Mouse (Mus musculus) CH12.LX (cell line): ENCODE results near the gene Nod2. TPM values are rescaled to one million over a fixed set of nuclear protein-coding genes. Genes with fewer than 3 reads are reported as not detected.

ENCODE experiments used
- DNase-seq: peaks from one replicate; pipeline ENCODE4 v3.0.0-alpha.2; 2013; ENCODE audit errors: extremely low read depth
- H3K27ac ChIP-seq: 2 replicates; pipeline ENCODE4 v1.5.1; 2012; ENCODE audit warnings: low read depth, mild to moderate bottlenecking, control low read depth, moderate library complexity; ENCODE audit not compliant: insufficient read depth
- H3K27me3 ChIP-seq: replicated peaks from 2 replicates; pipeline ENCODE3; 2012; ENCODE audit warnings: inconsistent platforms
- H3K36me3 ChIP-seq, 2 experiments: replicated peaks in 1 of 2; 2 replicates each; pipeline versions ENCODE3 to v1.6.1; 2012; ENCODE audit warnings: inconsistent platforms in 1 of 2, low read length in 1 of 2, mild to moderate bottlenecking in 1 of 2, mixed read lengths in 1 of 2, moderate library complexity in 1 of 2; ENCODE audit not compliant: control insufficient read depth in 1 of 2, insufficient read depth in 1 of 2
- H3K4me1 ChIP-seq, 2 experiments: 2 replicates each; pipeline ENCODE4 v1.6.1; 2012; ENCODE audit warnings: inconsistent platforms in 1 of 2, moderate library complexity in 1 of 2; ENCODE audit not compliant: insufficient read depth in 2 of 2, control insufficient read depth in 1 of 2
- H3K4me2 ChIP-seq: 2 replicates; pipeline ENCODE4 v1.6.1; 2012; ENCODE audit warnings: low read depth, mild to moderate bottlenecking, control low read depth; ENCODE audit not compliant: poor library complexity, insufficient read depth, severe bottlenecking
- H3K4me3 ChIP-seq, 3 experiments: fragments of 150-350 bp in 1 of 3; sonication (generic) in 1 of 3; replicated peaks in 1 of 3; 2 replicates each; pipeline versions ENCODE3 to v1.5.1; 2011 to 2012; ENCODE audit warnings: low read depth in 2 of 3, low read length in 2 of 3, mild to moderate bottlenecking in 2 of 3, moderate library complexity in 2 of 3, control low read depth in 1 of 3, improper control_type of control experiment in 1 of 3, inconsistent platforms in 1 of 3, mixed read lengths in 1 of 3; ENCODE audit not compliant: poor library complexity in 1 of 3
- H3K79me2 ChIP-seq: replicated peaks from 2 replicates; pipeline ENCODE4 v1.6.1; 2012; ENCODE audit warnings: mild to moderate bottlenecking, moderate library complexity; ENCODE audit not compliant: control insufficient read depth, poor library complexity, insufficient read depth, severe bottlenecking; ENCODE audit errors: extremely low read depth
- H3K9ac ChIP-seq: 2 replicates; pipeline ENCODE4 v1.6.1; 2012; ENCODE audit warnings: low read depth, mild to moderate bottlenecking, control low read depth, moderate library complexity; ENCODE audit not compliant: insufficient read depth
- H3K9me3 ChIP-seq: replicated peaks from 2 replicates; pipeline ENCODE3; 2012; ENCODE audit warnings: low read length, inconsistent platforms, mixed read lengths
- CHD1 ChIP-seq: IDR thresholded peaks from 2 replicates; pipeline ENCODE4 v1.6.1; 2012; ENCODE audit warnings: low read depth, low read length, improper control_type of control experiment, inconsistent platforms
- CHD2 ChIP-seq: IDR thresholded peaks from 2 replicates; pipeline ENCODE4 v1.6.1; 2011; ENCODE audit warnings: low read length, improper control_type of control experiment
- E2F4 ChIP-seq: IDR thresholded peaks from 2 replicates; pipeline ENCODE4 v1.6.1; 2011; ENCODE audit warnings: low read depth, low read length, improper control_type of control experiment; ENCODE audit not compliant: insufficient replicate concordance
- ELF1 ChIP-seq: IDR thresholded peaks from 2 replicates; pipeline ENCODE4 v1.6.1; 2014; ENCODE audit warnings: low read depth, mild to moderate bottlenecking, inconsistent platforms, low read length, improper control_type of control experiment
- IRF4 ChIP-seq: IDR thresholded peaks from 2 replicates; pipeline ENCODE4 v1.6.1; 2014; ENCODE audit warnings: low read depth, mild to moderate bottlenecking, inconsistent platforms, low read length, improper control_type of control experiment
- JUND ChIP-seq: conservative IDR thresholded peaks from 2 replicates; pipeline ENCODE4 v1.6.1; 2011; ENCODE audit warnings: low read depth, low read length, improper control_type of control experiment
- KAT2A ChIP-seq: IDR thresholded peaks from 2 replicates; pipeline ENCODE4 v1.6.1; 2012; ENCODE audit warnings: low read length, improper control_type of control experiment, inconsistent platforms; ENCODE audit not compliant: insufficient replicate concordance
- MAFK ChIP-seq: IDR thresholded peaks from 2 replicates; pipeline ENCODE4 v1.6.1; 2011; ENCODE audit warnings: low read length, improper control_type of control experiment; ENCODE audit not compliant: insufficient replicate concordance
- NELFE ChIP-seq: IDR thresholded peaks from 2 replicates; pipeline ENCODE4 v1.6.1; 2011; ENCODE audit warnings: low read depth, low read length, improper control_type of control experiment
- NRF1 ChIP-seq: IDR thresholded peaks from 2 replicates; pipeline ENCODE4 v1.6.1; 2014; ENCODE audit warnings: low read depth, mild to moderate bottlenecking, inconsistent platforms, low read length, improper control_type of control experiment, moderate library complexity
- PAX5 ChIP-seq: IDR thresholded peaks from 2 replicates; pipeline ENCODE4 v1.6.1; 2012; ENCODE audit warnings: low read length, inconsistent platforms, mixed read lengths
- RCOR1 ChIP-seq: conservative IDR thresholded peaks from 2 replicates; pipeline ENCODE4 v1.6.1; 2012; ENCODE audit warnings: low read depth, mild to moderate bottlenecking, inconsistent platforms, low read length, improper control_type of control experiment
- SIN3A ChIP-seq: IDR thresholded peaks from 2 replicates; pipeline ENCODE4 v1.6.1; 2012; ENCODE audit warnings: low read length, improper control_type of control experiment, inconsistent platforms
- SMC3 ChIP-seq: IDR thresholded peaks from 2 replicates; pipeline ENCODE4 v1.6.1; 2011; ENCODE audit warnings: low read depth, low read length, improper control_type of control experiment
- TBP ChIP-seq: conservative IDR thresholded peaks from 2 replicates; pipeline ENCODE4 v1.6.1; 2011; ENCODE audit warnings: low read depth, low read length, improper control_type of control experiment
- UBTF ChIP-seq: IDR thresholded peaks from 2 replicates; pipeline ENCODE4 v1.6.1; 2012; ENCODE audit warnings: low read depth, mild to moderate bottlenecking, inconsistent platforms, low read length, improper control_type of control experiment, moderate library complexity
- USF2 ChIP-seq: conservative IDR thresholded peaks from 2 replicates; pipeline ENCODE4 v1.6.1; 2011; ENCODE audit warnings: low read depth, low read length, improper control_type of control experiment
- ZC3H11A ChIP-seq: IDR thresholded peaks from 2 replicates; pipeline ENCODE4 v1.6.1; 2012; ENCODE audit warnings: low read depth, mild to moderate bottlenecking, inconsistent platforms, low read length, improper control_type of control experiment
- ZMIZ1 ChIP-seq: IDR thresholded peaks from 2 replicates; pipeline ENCODE4 v1.6.1; 2012; ENCODE audit warnings: low read depth, mild to moderate bottlenecking, inconsistent platforms, low read length, improper control_type of control experiment
- dilution Hi-C: fragments of 300-500 bp; cut with MboI; formaldehyde crosslinking; loops from 2 replicates; pipeline ENCODE4 v1.14.3; 2020; ENCODE audit warnings: low sequenced_read_pairs; ENCODE audit not compliant: extremely low pct_unique_long_range_greater_than_20kb, extremely low pct_ligation_motif_present
- in situ Hi-C: fragments of 300-500 bp; cut with MboI; formaldehyde crosslinking; loops from 3 replicates; pipeline ENCODE4 v1.14.3; 2019; ENCODE audit warnings: low sequenced_read_pairs, low pct_ligation_motif_present, low pct_unique_long_range_greater_than_20kb, mixed read lengths
- polyA plus RNA-seq: library from polyadenylated mRNA; unstranded; fragments of >175 nt; gene quantifications from 2 replicates; pipeline ENCODE4 v1.2.1, GENCODE M21; 2012; ENCODE audit warnings: low read depth; ENCODE audit not compliant: insufficient read length
- total RNA-seq, 2 experiments: library from RNA; depleted of rRNA; stranded (reverse); fragments of 300-350 nt in 1 of 2; fragments of >200 nt in 1 of 2; gene quantifications; 2 replicates each; pipeline ENCODE4 v1.2.3; 2012 to 2014

Nod2 gene
- total and polyA plus RNA-seq, 3 experiments, result 4.3 to 10.9 (median 7.5) TPM

DNA sequence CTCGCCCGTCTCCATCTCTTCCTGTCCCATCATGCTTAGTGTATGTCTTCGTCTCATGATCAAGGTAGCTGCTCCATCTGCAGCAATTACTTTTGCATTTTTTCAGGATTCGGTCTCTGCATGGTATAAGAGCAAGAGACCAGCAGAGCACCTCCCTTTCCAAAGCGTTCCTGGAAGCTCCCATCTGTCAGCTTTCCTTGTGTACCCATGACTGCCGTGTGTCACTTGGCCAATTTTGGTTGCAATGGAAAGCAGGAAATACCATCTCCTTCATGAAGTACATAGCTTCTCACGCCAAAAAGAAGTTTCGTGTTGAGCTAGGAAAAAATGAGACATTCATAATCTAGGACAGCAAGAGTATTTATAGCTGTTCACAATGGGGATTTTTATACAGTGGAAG, 33.9 kb downstream of the Nod2 start:
- in situ Hi-C loops (no loop called here), dilution Hi-C loops (no loop called here)
- no peak for TF ChIP-seq IRF4
- TF ChIP-seq TBP, result no peak
- TF ChIP-seq RCOR1, result no peak
- TF ChIP-seq ZMIZ1, result no peak
- TF ChIP-seq SIN3A, result no peak
- no peak for TF ChIP-seq JUND
- TF ChIP-seq CHD2, result no peak
- TF ChIP-seq MAFK, result no peak
- no peak for TF ChIP-seq CHD1
- TF ChIP-seq SMC3, result no peak
- TF ChIP-seq USF2, result no peak
- TF ChIP-seq ELF1, result no peak
- no peak for TF ChIP-seq UBTF
- no peak for TF ChIP-seq ZC3H11A
- TF ChIP-seq NRF1, result no peak
- no peak for TF ChIP-seq E2F4
- TF ChIP-seq PAX5, result no peak
- no peak for TF ChIP-seq NELFE
- Histone ChIP-seq H3K36me3 (peaks cover 68 to 90% of the 10 kb centered on the region in 2 experiments), H3K9me3 (peaks cover 8% of the 10 kb centered on the region), H3K9ac (no peak overlapping the region), H3K4me2 (no peak overlapping the region), H3K4me3 (no peak overlapping the region), H3K4me1 (peaks cover 0 to 35% of the 10 kb centered on the region in 2 experiments; a peak in 2 of 4 replicates), H3K27me3 (no peaks in the 10 kb centered on the region), H3K27ac (no peak overlapping the region), H3K79me2 (no peaks in the 10 kb centered on the region)
- no peak for DNase-seq

DNA sequence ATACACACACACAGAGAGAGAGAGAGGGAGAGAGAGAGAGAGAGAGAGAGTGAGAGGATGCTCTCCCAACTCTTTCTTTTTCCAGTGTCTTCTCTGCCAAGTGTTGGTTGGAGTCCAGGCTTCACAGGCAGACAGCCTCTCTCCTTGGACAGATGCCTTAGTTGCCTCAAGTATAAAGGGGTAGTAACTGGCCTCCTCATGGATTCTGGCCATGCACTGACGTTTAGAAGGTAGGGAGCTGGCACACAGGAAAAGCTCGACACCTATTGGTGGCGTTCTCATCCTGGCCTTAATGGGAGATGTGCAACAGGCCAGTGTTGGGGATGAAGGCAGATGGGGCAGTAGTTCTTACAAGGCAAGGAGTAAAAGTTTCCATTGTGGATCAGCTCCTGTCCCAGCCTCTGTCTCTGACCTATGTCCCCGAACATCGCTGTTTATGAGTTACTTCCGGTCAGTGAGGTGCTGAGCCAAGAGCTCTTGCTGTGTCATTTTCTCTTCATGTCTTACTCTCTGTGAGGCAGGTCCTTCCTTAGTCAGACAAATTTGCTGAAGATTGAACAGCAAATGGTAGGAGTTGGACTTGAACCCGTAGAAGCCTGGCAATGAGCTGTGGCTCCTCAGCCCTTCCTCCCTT, 36.7 kb downstream of the Nod2 start:
- Histone ChIP-seq H3K27me3 (no peaks in the 10 kb centered on the region), H3K36me3 (peaks cover 68 to 85% of the 10 kb centered on the region in 2 experiments), H3K79me2 (no peaks in the 10 kb centered on the region), H3K4me3 (no peak overlapping the region), H3K27ac (no peak overlapping the region), H3K4me1 (peaks cover 0 to 41% of the 10 kb centered on the region in 2 experiments; a peak in 2 of 4 replicates), H3K4me2 (no peak overlapping the region), H3K9ac (no peak overlapping the region), H3K9me3 (peaks cover 8% of the 10 kb centered on the region)
- TF ChIP-seq ELF1 (no peak), JUND (no peak), KAT2A (no peak), ZC3H11A (no peak)
- no peak for DNase-seq
- in situ Hi-C loops, result no loop called here
- dilution Hi-C loops, result no loop called here
